Mouse (Mus musculus) limb, embryonic 11.5 days (tissue): ENCODE measurements around the gene Tex52. TPM values are rescaled to one million over a fixed set of nuclear protein-coding genes. Genes with fewer than 3 reads are reported as not detected.

Experiments
- ATAC-seq: fragments of 200-750 bp; cut with Nextera tagmentation; 2 replicates; pipeline ENCODE4 v1.8.0; 2017; ENCODE audit warnings: low read depth; ENCODE audit not compliant: insufficient number of reproducible peaks, low FRiP score, low TSS enrichment
- DNase-seq: peaks from one replicate; pipeline ENCODE4 v3.0.0-alpha.2; 2015; ENCODE audit warnings: low spot score
- H3K27ac ChIP-seq: fragments of 300-500 bp; sonication (generic); replicated peaks from 2 replicates; pipeline ENCODE4 v1.5.1; 2014; ENCODE audit warnings: low read depth, mild to moderate bottlenecking, low read length
- H3K27me3 ChIP-seq: fragments of 300-500 bp; sonication (generic); 2 replicates; pipeline ENCODE4 v1.6.1; 2014; ENCODE audit warnings: mild to moderate bottlenecking, low read length, mixed read lengths; ENCODE audit not compliant: control insufficient read depth, insufficient read depth
- H3K36me3 ChIP-seq: fragments of 300-500 bp; sonication (generic); 2 replicates; pipeline ENCODE4 v1.6.1; 2014; ENCODE audit warnings: mild to moderate bottlenecking, low read length, moderate library complexity, mixed read lengths; ENCODE audit not compliant: control insufficient read depth, insufficient read depth
- H3K4me1 ChIP-seq: fragments of 300-500 bp; sonication (generic); 2 replicates; pipeline ENCODE4 v1.6.1; 2014; ENCODE audit warnings: low read length, mixed read lengths; ENCODE audit not compliant: control insufficient read depth, insufficient read depth
- H3K4me2 ChIP-seq: fragments of 300-500 bp; sonication (generic); 2 replicates; pipeline ENCODE4 v1.6.1; 2014; ENCODE audit warnings: low read depth, mild to moderate bottlenecking, moderate library complexity; ENCODE audit not compliant: severe bottlenecking
- H3K4me3 ChIP-seq: fragments of 300-500 bp; sonication (generic); 2 replicates; pipeline ENCODE4 v1.5.1; 2014; ENCODE audit warnings: low read depth, low read length
- H3K9ac ChIP-seq: fragments of 300-500 bp; sonication (generic); 2 replicates; pipeline ENCODE4 v1.6.1; 2014; ENCODE audit warnings: mild to moderate bottlenecking, low read length
- H3K9me3 ChIP-seq: fragments of 300-500 bp; sonication (generic); 2 replicates; pipeline ENCODE4 v1.6.1; 2016; ENCODE audit warnings: low read length; ENCODE audit not compliant: control insufficient read depth
- WGBS: fragments of 180-500 bp; shearing (Covaris S2); extraction: QIAGEN DNeasy Blood & Tissue Kit; methylation state at CpG from one replicate; pipeline ENCODE4 v1.1.7; 2014; 5-methylcytosine and 5-hydroxymethylcytosine counted together
- polyA plus RNA-seq: library from polyadenylated mRNA; unstranded; fragments of >200 nt; fragmentation: Nextera tagmentation; extraction: Ambion mirVana; gene quantifications from 2 replicates; pipeline ENCODE4 v1.2.1, GENCODE M21; 2014

Gene Tex52
- polyA plus RNA-seq, 1 experiment from 2014 or later: 0.33 TPM

GRCm38 (mm10) chr6:128354140-128354539, 21.1 kb upstream of the Tex52 start:
- H3K36me3 ChIP-seq: peaks cover 7% of the 10 kb centered on the region
- no peak overlapping the region for H3K4me2 ChIP-seq
- no peak overlapping the region for H3K4me3 ChIP-seq
- ATAC-seq (no peak), DNase-seq (no peak)
- WGBS: 70% methylated on average over 3 of the region's 3 CpGs
- H3K9me3 ChIP-seq: no peaks in the 10 kb centered on the region
- no peak overlapping the region for H3K27ac ChIP-seq
- peaks cover 3% of the 10 kb centered on the region; the same call in 1 of the 2 replicates for H3K4me1 ChIP-seq
- H3K9ac ChIP-seq: no peak overlapping the region
- no peaks in the 10 kb centered on the region for H3K27me3 ChIP-seq

GRCm38 (mm10) chr6:128355201-128355681, 20.0 kb upstream of the Tex52 start:
- Histone ChIP-seq H3K27me3 (no peaks in the 10 kb centered on the region), H3K9me3 (no peaks in the 10 kb centered on the region), H3K27ac (peak overlapping the region; percentile 11; the same call in 1 of the 2 replicates), H3K9ac (peak overlapping the region; percentile 66), H3K36me3 (peaks cover 7% of the 10 kb centered on the region), H3K4me2 (peak overlapping the region; percentile 60), H3K4me3 (peak overlapping the region; percentile 83), H3K4me1 (peaks cover 3% of the 10 kb centered on the region; the same call in 1 of the 2 replicates)
- no peak; the same call in none of the 2 replicates for ATAC-seq
- DNase-seq: no peak
- WGBS: under 1% methylated on average over 28 of the region's 28 CpGs

- no peaks in the 10 kb centered on the region for H3K9me3 ChIP-seq
- ATAC-seq: peak; percentile 99
- under 1% methylated on average over 42 of the region's 42 CpGs for WGBS
Measured at GRCm38 (mm10) chr6:128355726-128356416, 19.4 kb upstream of the Tex52 start, which contains the start of gene Tulp3. Gene Tulp3 (minus strand): TSS chr6:128355851.

GRCm38 (mm10) chr6:128358999-128359398, 16.3 kb upstream of the Tex52 start:
- peaks cover 12% of the 10 kb centered on the region for H3K4me1 ChIP-seq
- H3K4me3 ChIP-seq: no peak overlapping the region
- no peak overlapping the region for H3K27ac ChIP-seq
- 34% methylated on average over 2 of the region's 2 CpGs for WGBS
- DNase-seq (peak; percentile 78), ATAC-seq (no peak)
- no peaks in the 10 kb centered on the region for H3K9me3 ChIP-seq
- no peak overlapping the region for H3K4me2 ChIP-seq
- H3K36me3 ChIP-seq: peaks cover 5% of the 10 kb centered on the region
- H3K9ac ChIP-seq: no peak overlapping the region
- H3K27me3 ChIP-seq: no peaks in the 10 kb centered on the region

More at GRCm38 (mm10) chr6:128355726-128356416, 19.4 kb upstream of the Tex52 start, which contains the start of gene Tulp3:
- H3K4me2 ChIP-seq: peak within 1 kb of the TSS; percentile 60
- H3K27me3 ChIP-seq: no peaks in the 10 kb centered on the region
- peaks cover 3% of the 10 kb centered on the region; the same call in 1 of the 2 replicates for H3K4me1 ChIP-seq
- H3K9ac ChIP-seq: peak within 1 kb of the TSS; percentile 66
- H3K36me3 ChIP-seq: peaks cover 6% of the 10 kb centered on the region
- peak within 1 kb of the TSS; percentile 11; the same call in 1 of the 2 replicates for H3K27ac ChIP-seq
- H3K4me3 ChIP-seq: peak within 1 kb of the TSS; percentile 83
- DNase-seq: peak; percentile 99

- Histone ChIP-seq H3K27ac (peak overlapping the region; percentile 94), H3K36me3 (peaks cover 14% of the 10 kb centered on the region), H3K9ac (peak overlapping the region; percentile 95), H3K4me2 (peak overlapping the region; percentile 64), H3K27me3 (no peaks in the 10 kb centered on the region), H3K4me1 (peaks cover 12% of the 10 kb centered on the region), H3K9me3 (no peaks in the 10 kb centered on the region), H3K4me3 (peak overlapping the region; percentile 92)
- ATAC-seq: no peak
- DNase-seq: no peak
- WGBS: 20% methylated on average over 9 of the region's 9 CpGs
Measured at GRCm38 (mm10) chr6:128361901-128362300, 13.4 kb upstream of the Tex52 start.

- Histone ChIP-seq H3K4me2 (peak within 1 kb of the TSS; percentile 64), H3K9ac (peak within 1 kb of the TSS; percentile 95), H3K27me3 (no peaks in the 10 kb centered on the region), H3K36me3 (peaks cover 17% of the 10 kb centered on the region), H3K27ac (peak within 1 kb of the TSS; percentile 94), H3K4me1 (peaks cover 12% of the 10 kb centered on the region), H3K4me3 (peak within 1 kb of the TSS; percentile 92), H3K9me3 (no peaks in the 10 kb centered on the region)
- WGBS: under 1% methylated on average over 60 of the region's 76 CpGs
- DNase-seq (peak; percentile 90), ATAC-seq (peak; percentile 80)
Measured at GRCm38 (mm10) chr6:128362381-128363006, 12.8 kb upstream of the Tex52 start, which contains the start of the genes Rhno1 and Foxm1. Gene Rhno1 (minus strand): TSS chr6:128362911. Gene Foxm1 (plus strand): TSS chr6:128362967.

GRCm38 (mm10) chr6:128363007-128363825, 12.0 kb upstream of the Tex52 start:
- H3K4me3 ChIP-seq: peak overlapping the region; percentile 92

GRCm38 (mm10) chr6:128364721-128365120, 10.5 kb upstream of the Tex52 start:
- H3K4me3 ChIP-seq: no peak overlapping the region
- H3K27me3 ChIP-seq: no peaks in the 10 kb centered on the region
- DNase-seq (no peak), ATAC-seq (no peak)
- H3K4me1 ChIP-seq: peaks cover 12% of the 10 kb centered on the region
- H3K27ac ChIP-seq: no peak overlapping the region
- 82% methylated on average over 6 of the region's 6 CpGs for WGBS
- H3K9me3 ChIP-seq: no peaks in the 10 kb centered on the region
- peaks cover 19% of the 10 kb centered on the region for H3K36me3 ChIP-seq
- H3K9ac ChIP-seq: no peak overlapping the region
- no peak overlapping the region for H3K4me2 ChIP-seq

More at GRCm38 (mm10) chr6:128363007-128363825, 12.0 kb upstream of the Tex52 start:
- WGBS: 2% methylated on average over 43 of the region's 46 CpGs
- H3K9me3 ChIP-seq: no peaks in the 10 kb centered on the region
- peak overlapping the region; percentile 94 for H3K27ac ChIP-seq
- peaks cover 15% of the 10 kb centered on the region for H3K36me3 ChIP-seq
- peak overlapping the region; percentile 95 for H3K9ac ChIP-seq
- H3K4me1 ChIP-seq: peaks cover 12% of the 10 kb centered on the region
- no peaks in the 10 kb centered on the region for H3K27me3 ChIP-seq
- ATAC-seq (peak; percentile 48), DNase-seq (peak; percentile 68)
- peak overlapping the region; percentile 64 for H3K4me2 ChIP-seq
